Mouse (Mus musculus) heart, postnatal 36 days (tissue): ENCODE data around the gene Podxl. TPM values are rescaled to one million over a fixed set of nuclear protein-coding genes. Genes with fewer than 3 reads are reported as not detected.

ENCODE experiments used
- DNase-seq, 2 experiments: peaks; one replicate each; pipeline ENCODE4 v3.0.0; 2021 to 2022
- intact Hi-C: fragments of 180-260 bp; cut with DNase I; formaldehyde crosslinking; loops from one replicate; pipeline ENCODE4 v1.15.1; 2025
- total RNA-seq, 2 experiments: library from RNA; stranded (reverse); gene quantifications; 2 replicates each; pipeline ENCODE4 v1.2.3; 2021

Gene Podxl
- total RNA-seq: 10 to 100 TPM; 71.9 to 90.8 TPM

GRCm38 (mm10) chr6:31563235-31564181 lies at the start of gene Podxl:
TSS of gene Podxl (minus strand) at chr6:31563981.
- peak; percentile 81 to 82 for DNase-seq
- intact Hi-C loops: loop anchor here (2.0 to 5.0 kb wide), 4 partner anchors 19 to 74 kb away; no protein-coding TSS in a partner anchor

GRCm38 (mm10) chr6:31612560-31613270 lies 48.9 kb upstream of the Podxl start:
- intact Hi-C loops: loop anchor here (2.0 kb wide), 1 partner anchor 18 kb away; no protein-coding TSS in a partner anchor
- DNase-seq: no peak

- DNase-seq: no peak
- intact Hi-C loops: no loop called here
These were observed 42.6 kb upstream of the Podxl start for GRCm38 (mm10) chr6:31606429-31606828.

GRCm38 (mm10) chr6:31604629-31605265 lies 41.0 kb upstream of the Podxl start:
- intact Hi-C loops: no loop called here
- no peak for DNase-seq

- DNase-seq: no peak
- intact Hi-C loops: no loop called here
These were observed 38.7 kb upstream of the Podxl start for GRCm38 (mm10) chr6:31602489-31602888.

GRCm38 (mm10) chr6:31601131-31601530 lies 37.4 kb upstream of the Podxl start:
- DNase-seq: no peak
- intact Hi-C loops: no loop called here

- intact Hi-C loops: no loop called here
- DNase-seq: no peak
These were observed 36.1 kb upstream of the Podxl start for GRCm38 (mm10) chr6:31599863-31600262.

GRCm38 (mm10) chr6:31598349-31598911 lies 34.6 kb upstream of the Podxl start:
- intact Hi-C loops: no loop called here
- no peak for DNase-seq

GRCm38 (mm10) chr6:31597136-31597460 lies 33.3 kb upstream of the Podxl start:
- no peak for DNase-seq
- intact Hi-C loops: no loop called here

- intact Hi-C loops: no loop called here
- peak; percentile 46 to 51 for DNase-seq
These were observed 32.8 kb upstream of the Podxl start for GRCm38 (mm10) chr6:31596346-31597135.

- intact Hi-C loops: no loop called here
- DNase-seq: no peak
These were observed 28.9 kb upstream of the Podxl start for GRCm38 (mm10) chr6:31592579-31593238.

GRCm38 (mm10) chr6:31592128-31592527 lies 28.3 kb upstream of the Podxl start:
- DNase-seq: no peak
- intact Hi-C loops: no loop called here

- DNase-seq: no peak
- intact Hi-C loops: no loop called here
These were observed 27.9 kb upstream of the Podxl start for GRCm38 (mm10) chr6:31591676-31592075.

GRCm38 (mm10) chr6:31590754-31591153 lies 27.0 kb upstream of the Podxl start:
- intact Hi-C loops: no loop called here

GRCm38 (mm10) chr6:31589268-31589667 lies 25.5 kb upstream of the Podxl start:
- intact Hi-C loops: no loop called here

More at GRCm38 (mm10) chr6:31590754-31591153, 27.0 kb upstream of the Podxl start:
- DNase-seq: no peak

GRCm38 (mm10) chr6:31587655-31588054 lies 23.9 kb upstream of the Podxl start:
- intact Hi-C loops: no loop called here
- no peak for DNase-seq

More at GRCm38 (mm10) chr6:31589268-31589667, 25.5 kb upstream of the Podxl start:
- DNase-seq: no peak

GRCm38 (mm10) chr6:31586127-31586526 lies 22.3 kb upstream of the Podxl start:
- intact Hi-C loops: no loop called here
- DNase-seq: no peak

- intact Hi-C loops: no loop called here
These were observed 12.4 kb upstream of the Podxl start for GRCm38 (mm10) chr6:31576151-31576550.

GRCm38 (mm10) chr6:31575063-31575462 lies 11.3 kb upstream of the Podxl start:
- intact Hi-C loops: no loop called here
- no peak for DNase-seq

More at GRCm38 (mm10) chr6:31576151-31576550, 12.4 kb upstream of the Podxl start:
- DNase-seq: no peak
